Mouse (Mus musculus): ENCODE measurements at regions not wholly inside any gene's neighbourhood (a gene's known extent, or its start where the extent isn't known, plus 50 kb on each side); places are given as distances from the start of the nearest gene placed in this dataset.

- Histone ChIP-seq H3K4me3 (ENCODE audit: low read depth, low read length) (no peak overlapping the region), H3K27ac (ENCODE audit: low read depth) (no peak overlapping the region), H3K4me1 (ENCODE audit: control insufficient read depth, insufficient read depth) (no peaks in the 10 kb centered on the region), H3K4me2 (ENCODE audit: low read depth, low read length) (no peak overlapping the region), H3K9me3 (replicated peaks; ENCODE audit: control insufficient read depth, low read length) (no peaks in the 10 kb centered on the region), H3K36me3 (replicated peaks; ENCODE audit: control insufficient read depth, insufficient read depth, low read length) (no peaks in the 10 kb centered on the region), H3K9ac (replicated peaks; ENCODE audit: low read depth, low read length) (no peak overlapping the region), H3K27me3 (ENCODE audit: control insufficient read depth, insufficient read depth, low read length) (no peaks in the 10 kb centered on the region)
- ATAC-seq (ENCODE audit: insufficient read depth, low read depth) = no peak
- TF ChIP-seq CTCF (IDR thresholded peaks at IDR 0.05; ENCODE audit: low read depth) (no peak), EP300 (IDR thresholded peaks at IDR 0.05; ENCODE audit: low read depth) (no peak)
- 85% methylated on average over 1 of the region's 1 CpGs for WGBS
- DNase-seq (ENCODE audit: low spot score) = no peak
These were observed 81.9 kb downstream of the Edem1 start for GRCm38 (mm10) chr6:108910330-108910729.

- Histone ChIP-seq H3K9me3 (replicated peaks; ENCODE audit: control insufficient read depth, low read length) (no peaks in the 10 kb centered on the region), H3K36me3 (replicated peaks; ENCODE audit: control insufficient read depth, insufficient read depth, low read length) (no peaks in the 10 kb centered on the region), H3K27me3 (ENCODE audit: control insufficient read depth, insufficient read depth, low read length) (no peaks in the 10 kb centered on the region), H3K4me3 (ENCODE audit: low read depth, low read length) (no peak overlapping the region), H3K27ac (ENCODE audit: low read depth) (no peak overlapping the region), H3K4me2 (ENCODE audit: low read depth, low read length) (no peak overlapping the region), H3K4me1 (ENCODE audit: control insufficient read depth, insufficient read depth) (no peaks in the 10 kb centered on the region), H3K9ac (replicated peaks; ENCODE audit: low read depth, low read length) (no peak overlapping the region)
- ATAC-seq (ENCODE audit: insufficient read depth, low read depth) = no peak
- no peak for TF ChIP-seq CTCF (IDR thresholded peaks at IDR 0.05; ENCODE audit: low read depth)
- TF ChIP-seq EP300 (IDR thresholded peaks at IDR 0.05; ENCODE audit: low read depth) = no peak
- no peak for DNase-seq (ENCODE audit: low spot score)
- 46% methylated on average over 7 of the region's 7 CpGs for WGBS
These were observed 84.1 kb downstream of the Edem1 start for GRCm38 (mm10) chr6:108912539-108912938.

- DNase-seq (ENCODE audit: low spot score) = no peak
- Histone ChIP-seq H3K27me3 (ENCODE audit: control insufficient read depth, insufficient read depth, low read length) (no peaks in the 10 kb centered on the region), H3K4me3 (ENCODE audit: low read depth, low read length) (no peak overlapping the region), H3K9me3 (replicated peaks; ENCODE audit: control insufficient read depth, low read length) (no peaks in the 10 kb centered on the region), H3K9ac (replicated peaks; ENCODE audit: low read depth, low read length) (no peak overlapping the region), H3K4me1 (ENCODE audit: control insufficient read depth, insufficient read depth) (no peaks in the 10 kb centered on the region), H3K27ac (ENCODE audit: low read depth) (no peak overlapping the region), H3K4me2 (ENCODE audit: low read depth, low read length) (no peak overlapping the region), H3K36me3 (replicated peaks; ENCODE audit: control insufficient read depth, insufficient read depth, low read length) (no peaks in the 10 kb centered on the region)
- TF ChIP-seq CTCF (IDR thresholded peaks at IDR 0.05; ENCODE audit: low read depth) = no peak
- no peak for TF ChIP-seq EP300 (IDR thresholded peaks at IDR 0.05; ENCODE audit: low read depth)
- ATAC-seq (ENCODE audit: insufficient read depth, low read depth) = no peak
- 62% methylated on average over 2 of the region's 2 CpGs for WGBS
These were observed 91.0 kb downstream of the Edem1 start for GRCm38 (mm10) chr6:108919372-108919913.

GRCm38 (mm10) chr6:108921181-108921580 is 92.7 kb downstream of the Edem1 start:
- TF ChIP-seq EP300 (IDR thresholded peaks at IDR 0.05; ENCODE audit: low read depth) (no peak), CTCF (IDR thresholded peaks at IDR 0.05; ENCODE audit: low read depth) (no peak)
- no peak overlapping the region for H3K27ac ChIP-seq (ENCODE audit: low read depth)
- H3K4me2 ChIP-seq (ENCODE audit: low read depth, low read length) = no peak overlapping the region
- no peaks in the 10 kb centered on the region for H3K27me3 ChIP-seq (ENCODE audit: control insufficient read depth, insufficient read depth, low read length)
- ATAC-seq (ENCODE audit: insufficient read depth, low read depth) (no peak), DNase-seq (ENCODE audit: low spot score) (no peak)
- 79% methylated on average over 3 of the region's 3 CpGs for WGBS
- H3K4me1 ChIP-seq (ENCODE audit: control insufficient read depth, insufficient read depth) = no peaks in the 10 kb centered on the region
- H3K36me3 ChIP-seq (replicated peaks; ENCODE audit: control insufficient read depth, insufficient read depth, low read length) = no peaks in the 10 kb centered on the region
- H3K9ac ChIP-seq (replicated peaks; ENCODE audit: low read depth, low read length) = no peak overlapping the region
- no peak overlapping the region for H3K4me3 ChIP-seq (ENCODE audit: low read depth, low read length)
- H3K9me3 ChIP-seq (replicated peaks; ENCODE audit: control insufficient read depth, low read length) = no peaks in the 10 kb centered on the region

GRCm38 (mm10) chr6:108922564-108922963 is 94.1 kb downstream of the Edem1 start:
- ATAC-seq (ENCODE audit: insufficient read depth, low read depth) = no peak
- H3K36me3 ChIP-seq (replicated peaks; ENCODE audit: control insufficient read depth, insufficient read depth, low read length) = no peaks in the 10 kb centered on the region
- WGBS = 63% methylated on average over 6 of the region's 6 CpGs
- no peak overlapping the region for H3K4me2 ChIP-seq (ENCODE audit: low read depth, low read length)
- no peak overlapping the region for H3K27ac ChIP-seq (ENCODE audit: low read depth)
- no peaks in the 10 kb centered on the region for H3K4me1 ChIP-seq (ENCODE audit: control insufficient read depth, insufficient read depth)
- no peak for DNase-seq (ENCODE audit: low spot score)
- H3K27me3 ChIP-seq (ENCODE audit: control insufficient read depth, insufficient read depth, low read length) = no peaks in the 10 kb centered on the region
- H3K9ac ChIP-seq (replicated peaks; ENCODE audit: low read depth, low read length) = no peak overlapping the region
- no peak overlapping the region for H3K4me3 ChIP-seq (ENCODE audit: low read depth, low read length)
- TF ChIP-seq EP300 (IDR thresholded peaks at IDR 0.05; ENCODE audit: low read depth) (no peak), CTCF (IDR thresholded peaks at IDR 0.05; ENCODE audit: low read depth) (no peak)
- H3K9me3 ChIP-seq (replicated peaks; ENCODE audit: control insufficient read depth, low read length) = no peaks in the 10 kb centered on the region

GRCm38 (mm10) chr6:108928981-108929380 is 100.5 kb downstream of the Edem1 start:
- H3K9ac ChIP-seq (replicated peaks; ENCODE audit: low read depth, low read length) = no peak overlapping the region
- ATAC-seq (ENCODE audit: insufficient read depth, low read depth) (no peak), DNase-seq (ENCODE audit: low spot score) (no peak)
- no peaks in the 10 kb centered on the region for H3K9me3 ChIP-seq (replicated peaks; ENCODE audit: control insufficient read depth, low read length)
- H3K36me3 ChIP-seq (replicated peaks; ENCODE audit: control insufficient read depth, insufficient read depth, low read length) = no peaks in the 10 kb centered on the region
- H3K27ac ChIP-seq (ENCODE audit: low read depth) = no peak overlapping the region
- no peak overlapping the region for H3K4me3 ChIP-seq (ENCODE audit: low read depth, low read length)
- TF ChIP-seq EP300 (IDR thresholded peaks at IDR 0.05; ENCODE audit: low read depth) (no peak), CTCF (IDR thresholded peaks at IDR 0.05; ENCODE audit: low read depth) (no peak)
- no peak overlapping the region for H3K4me2 ChIP-seq (ENCODE audit: low read depth, low read length)
- H3K27me3 ChIP-seq (ENCODE audit: control insufficient read depth, insufficient read depth, low read length) = no peaks in the 10 kb centered on the region
- H3K4me1 ChIP-seq (ENCODE audit: control insufficient read depth, insufficient read depth) = no peaks in the 10 kb centered on the region

Measured in heart, postnatal 0 days (tissue).